Mouse (Mus musculus) urinary bladder, postnatal 36 days (tissue): ENCODE measurements at regions not wholly inside any gene's neighbourhood (a gene's known extent, or its start where the extent isn't known, plus 50 kb on each side); places are given as distances from the start of the nearest gene placed in this dataset.
A peak's percentile ranks its signal among the peaks of the same experiment; 100 is the strongest.

Experiments
- DNase-seq, 2 experiments: peaks; one replicate each; pipeline ENCODE4 v3.0.0; 2022; ENCODE audit warnings: low spot score in 2 of 2, mixed read lengths in 1 of 2

DNA sequence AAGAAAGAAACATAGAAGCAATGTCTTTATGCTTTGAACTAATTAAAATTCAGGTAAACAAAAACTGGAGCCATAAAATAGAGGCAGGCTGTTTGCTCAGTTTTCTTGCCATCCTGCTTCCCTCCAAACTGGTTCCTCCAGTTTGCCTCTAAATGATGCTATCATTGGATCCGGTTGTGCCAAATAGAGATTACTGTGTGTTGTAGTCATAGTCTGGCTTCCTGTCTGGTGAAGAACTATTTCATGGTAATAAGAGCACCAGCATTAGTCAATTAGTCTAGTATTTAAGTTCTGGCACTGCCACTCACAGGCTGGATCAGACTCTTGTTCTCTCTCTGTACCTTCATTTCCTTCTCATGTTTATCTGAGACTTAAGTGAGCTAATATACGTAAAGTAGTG is 141.9 kb upstream of the Rasa1 start:
- peak; percentile 22 to 43 for DNase-seq

DNA sequence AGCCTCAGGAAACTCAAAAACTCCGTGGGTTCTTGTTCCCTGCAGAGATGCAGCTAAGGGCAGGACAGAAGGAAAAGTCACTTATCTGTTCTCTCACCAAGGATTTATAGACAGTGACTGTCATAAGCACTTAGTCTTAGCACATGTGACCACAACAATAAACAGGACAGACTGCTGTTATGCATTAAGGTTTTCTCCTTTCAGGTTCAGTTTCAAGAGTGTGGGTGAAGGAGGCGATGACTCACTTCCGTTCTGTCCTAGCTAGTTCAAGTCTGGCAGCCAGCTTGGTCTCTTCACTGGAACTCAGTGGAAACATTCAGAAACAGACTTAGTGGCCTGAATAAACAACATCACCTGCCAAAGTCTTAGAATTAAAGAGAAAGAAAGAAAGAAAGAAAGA is 141.1 kb upstream of the Rasa1 start:
- DNase-seq, result peak; percentile 9 to 13

DNA sequence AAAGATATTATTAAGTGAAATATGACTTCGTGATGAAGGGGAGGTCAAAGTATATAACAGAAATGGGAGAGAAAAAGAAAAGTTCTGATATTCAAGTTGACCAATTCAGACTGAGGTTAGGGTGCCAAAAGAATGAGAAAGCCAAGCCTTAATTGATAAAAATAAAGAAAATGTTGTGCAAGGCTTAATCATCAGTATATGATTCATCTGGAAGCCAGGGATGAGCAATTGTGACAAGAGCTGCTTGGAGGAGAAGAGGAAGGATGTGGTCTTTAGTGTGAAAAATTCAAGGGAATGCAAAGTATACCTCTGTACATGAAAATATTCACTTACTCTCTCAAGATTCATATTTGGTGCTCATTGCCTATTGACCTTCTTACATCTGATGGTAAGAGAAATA is 129.7 kb upstream of the Rasa1 start:
- DNase-seq, result no peak

DNA sequence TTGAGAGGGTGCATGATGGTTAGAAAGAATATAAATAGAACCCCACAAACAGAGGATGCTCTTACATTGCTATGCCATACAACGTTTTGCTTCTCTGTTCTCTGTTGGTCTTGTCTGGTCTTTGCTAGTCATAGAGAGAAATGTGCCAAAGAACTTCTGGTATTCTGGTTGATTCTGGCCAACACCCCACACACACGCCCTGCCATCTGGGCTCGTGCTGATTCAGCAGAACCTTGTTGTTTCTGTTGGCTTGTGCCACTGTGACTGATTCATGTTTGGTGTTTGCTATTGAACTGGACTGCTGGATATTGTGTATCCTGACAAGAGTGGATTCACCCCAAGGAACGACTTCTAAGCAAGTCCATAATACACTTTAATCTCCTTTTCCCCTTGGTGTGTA is 126.0 kb upstream of the Rasa1 start:
- no peak for DNase-seq

DNA sequence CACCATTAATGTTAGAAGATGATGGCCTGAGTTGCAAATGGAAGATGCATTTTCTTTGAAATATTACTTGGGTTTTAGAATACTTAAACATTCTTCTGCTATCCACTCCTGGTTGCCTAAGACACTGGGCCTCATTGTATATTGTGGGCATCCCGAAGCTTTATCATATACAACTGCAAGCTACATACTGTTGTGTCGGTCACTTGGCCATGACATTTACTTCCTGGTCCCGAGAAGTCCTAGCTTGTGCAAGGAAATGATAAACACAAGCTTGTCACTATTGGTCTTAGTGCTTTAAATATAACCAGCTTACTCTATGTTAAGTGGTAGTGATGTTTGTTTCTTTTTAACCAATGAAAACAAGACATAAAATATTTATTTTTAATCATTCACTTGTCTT is 122.4 kb upstream of the Rasa1 start:
- no peak for DNase-seq

DNA sequence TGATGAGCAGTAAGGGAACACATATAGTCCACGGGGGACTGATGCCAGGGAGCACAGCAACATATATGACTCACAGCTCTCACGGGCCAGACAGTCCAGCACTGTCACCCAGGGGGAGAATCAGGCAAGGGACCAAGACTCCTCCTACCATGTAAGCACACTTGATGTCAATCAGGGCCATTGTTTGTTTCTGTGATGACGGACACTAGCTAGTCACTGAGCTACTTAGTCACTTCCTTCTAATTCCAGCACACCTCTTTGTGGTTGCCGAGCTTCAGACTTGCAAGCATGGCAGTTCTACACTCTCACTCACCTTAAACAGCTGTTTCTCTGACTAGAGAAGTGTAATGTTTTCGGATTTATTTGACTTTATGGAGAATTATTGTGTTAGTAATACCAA is 109.9 kb upstream of the Rasa1 start:
- DNase-seq, result no peak

DNA sequence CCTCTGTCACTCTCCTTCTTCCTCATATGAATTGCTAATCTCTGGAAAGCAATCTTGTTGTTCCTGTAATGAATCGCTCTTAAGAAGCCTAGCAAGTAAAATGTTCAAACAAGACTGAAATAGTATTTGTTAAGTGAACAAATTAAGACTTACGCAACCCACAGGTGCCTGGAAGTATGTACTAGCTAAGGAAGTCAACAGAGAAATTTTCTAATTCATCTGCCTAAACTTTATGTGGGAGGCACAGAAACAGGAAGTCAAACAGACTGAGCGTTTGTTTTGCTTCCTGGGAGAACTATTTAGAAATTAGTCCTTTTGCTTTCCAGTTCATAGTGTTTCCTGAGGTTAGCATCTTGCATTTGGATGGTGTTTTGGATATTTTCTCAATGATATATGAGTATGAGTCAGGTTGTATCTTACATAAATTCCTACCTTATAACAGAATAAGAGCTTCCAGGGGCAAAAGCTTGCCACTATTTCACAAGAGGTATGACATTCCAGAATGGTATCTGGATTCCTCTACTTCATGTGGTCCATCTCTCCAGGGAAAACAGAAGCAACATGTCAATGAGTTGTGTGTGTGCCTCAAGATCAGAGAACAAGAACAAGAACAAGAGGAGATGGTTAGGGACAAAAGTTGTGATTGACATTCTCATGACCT is 87.5 kb upstream of the Rasa1 start:
- DNase-seq, result no peak

DNA sequence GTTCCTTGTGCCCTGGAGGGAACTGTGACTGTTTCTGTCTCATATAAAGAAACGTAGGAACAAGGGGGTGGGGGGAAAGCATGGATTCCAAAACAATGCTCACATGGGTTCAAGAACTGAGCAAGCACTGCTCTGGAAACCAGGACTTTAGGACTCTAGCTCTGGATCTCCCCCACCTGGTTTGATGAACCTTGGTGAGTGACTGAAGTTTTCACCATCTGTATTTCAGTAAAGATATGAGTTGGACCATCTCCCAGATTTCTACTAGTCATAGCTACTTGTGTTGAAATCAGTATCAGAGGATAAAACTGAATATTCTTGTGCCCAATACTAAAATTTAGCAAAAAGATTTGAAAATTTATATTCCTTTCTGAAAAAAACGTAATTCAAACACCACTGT is 70.7 kb upstream of the Rasa1 start:
- DNase-seq, result no peak

DNA sequence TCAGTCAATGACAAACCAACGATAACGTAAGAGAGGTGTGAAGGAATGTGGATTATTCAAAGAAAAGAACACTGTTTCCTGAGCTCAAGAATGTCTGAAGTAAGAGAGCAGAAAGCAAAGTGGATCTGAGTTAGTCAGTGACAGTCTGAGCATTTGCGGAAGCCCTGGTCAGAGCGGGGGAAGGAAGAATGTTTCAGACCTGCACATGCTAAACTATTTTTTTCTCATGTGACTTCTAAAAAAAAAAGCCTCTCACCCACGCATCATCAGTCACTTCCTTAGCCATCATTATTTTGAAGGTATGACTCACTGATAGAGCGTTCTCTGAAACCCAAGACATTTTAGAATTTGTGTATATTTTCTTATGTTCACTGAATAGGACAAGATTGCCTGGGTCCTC is 70.2 kb upstream of the Rasa1 start:
- no peak for DNase-seq

DNA sequence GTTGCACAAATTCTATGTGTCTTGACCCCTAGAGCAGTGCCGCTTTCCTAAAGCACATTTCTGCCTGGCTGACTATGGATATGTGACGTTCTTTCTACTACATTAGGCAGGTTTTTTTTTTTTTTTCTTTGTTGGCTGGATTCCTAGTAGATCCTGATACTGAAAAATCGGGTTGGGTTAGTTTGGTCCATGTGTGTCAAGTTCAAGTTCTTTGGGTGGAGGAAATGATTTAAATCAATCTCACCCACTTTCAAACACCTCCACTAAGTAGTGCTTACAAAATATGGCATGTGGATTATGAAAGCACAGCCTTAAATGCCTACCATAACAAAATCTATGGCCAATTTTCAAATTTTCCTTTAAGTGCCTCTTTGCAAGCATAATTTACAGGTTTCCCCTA is 63.1 kb upstream of the Rasa1 start:
- no peak for DNase-seq
